Mouse (Mus musculus) heart, embryonic 10.5 days (tissue): ENCODE measurements around the gene Ankzf1. TPM values are rescaled to one million over a fixed set of nuclear protein-coding genes. Genes with fewer than 3 reads are reported as not detected.

ENCODE experiments used
- DNase-seq: peaks from one replicate; pipeline ENCODE4 v3.0.0-alpha.2; 2017; ENCODE audit warnings: low spot score
- H3K27ac ChIP-seq: fragments of 300-500 bp; sonication (generic); 2 replicates; pipeline ENCODE4 v1.5.1; 2016; ENCODE audit warnings: mild to moderate bottlenecking
- H3K27me3 ChIP-seq: fragments of 300-500 bp; sonication (generic); 2 replicates; pipeline ENCODE4 v1.6.1; 2016; ENCODE audit warnings: mild to moderate bottlenecking; ENCODE audit not compliant: poor library complexity, insufficient read depth, severe bottlenecking
- H3K36me3 ChIP-seq: fragments of 300-500 bp; sonication (generic); 2 replicates; pipeline ENCODE4 v1.6.1; 2016; ENCODE audit warnings: mild to moderate bottlenecking, moderate library complexity
- H3K4me1 ChIP-seq: fragments of 300-500 bp; sonication (generic); 2 replicates; pipeline ENCODE4 v1.6.1; 2016; ENCODE audit warnings: mild to moderate bottlenecking
- H3K4me3 ChIP-seq: fragments of 300-500 bp; sonication (generic); 2 replicates; pipeline ENCODE4 v1.5.1; 2016; ENCODE audit warnings: mild to moderate bottlenecking, moderate library complexity
- H3K9me3 ChIP-seq: fragments of 300-500 bp; sonication (generic); 2 replicates; pipeline ENCODE4 v1.6.1; 2016; ENCODE audit warnings: mild to moderate bottlenecking, moderate library complexity
- WGBS: fragments of 180-500 bp; shearing (Covaris S2); methylation state at CpG from one replicate; pipeline ENCODE4 v1.1.7; 2016; 5-methylcytosine and 5-hydroxymethylcytosine counted together
- polyA plus RNA-seq: library from polyadenylated mRNA; unstranded; fragments of >200 nt; fragmentation: Nextera tagmentation; extraction: Ambion mirVana; gene quantifications from 2 replicates; pipeline ENCODE4 v1.2.1, GENCODE M21; 2016

Ankzf1 gene
- polyA plus RNA-seq, 1 experiment from 2014 or later, result 24.7 TPM

DNA sequence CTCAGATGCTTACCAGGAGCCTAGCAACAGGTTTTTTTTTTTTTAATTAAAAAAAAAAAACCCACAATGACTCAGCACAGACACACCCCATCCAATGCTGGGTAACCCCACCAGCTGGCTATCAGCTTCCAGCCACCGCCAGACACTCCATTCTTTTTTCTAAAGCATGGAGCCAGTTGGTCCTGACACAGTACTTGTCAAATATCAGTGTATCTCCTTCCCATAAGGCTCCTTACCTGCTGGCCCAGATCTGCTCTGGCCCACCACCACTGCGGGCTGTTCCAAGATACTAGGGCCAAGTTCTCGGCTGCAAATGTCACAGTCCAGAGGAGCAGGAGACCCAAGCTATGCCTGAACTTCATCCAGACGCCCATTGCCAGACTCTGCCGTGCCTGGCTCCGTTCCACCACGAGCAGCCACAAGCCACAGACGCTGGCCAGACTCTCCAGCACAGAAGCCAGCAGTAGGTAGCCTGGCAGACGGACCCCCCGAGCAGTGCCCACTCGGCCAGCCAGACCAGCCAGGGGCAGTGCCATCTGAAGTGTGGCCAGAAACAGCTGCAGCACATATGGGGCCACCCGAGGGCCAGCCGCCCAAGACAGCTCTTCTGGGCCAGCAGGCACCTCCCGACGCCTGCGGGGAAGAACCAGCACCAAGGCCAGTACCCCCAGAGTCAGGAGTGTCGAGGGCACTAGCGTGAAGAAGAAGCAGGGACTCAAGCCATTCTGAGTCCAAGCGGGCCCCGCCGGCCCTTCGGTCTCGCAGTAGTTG is 12.4 kb upstream of the Ankzf1 start:
- 8% methylated on average over 23 of the region's 23 CpGs for WGBS
- H3K36me3 ChIP-seq, result peaks cover 66% of the 10 kb centered on the region
- H3K4me1 ChIP-seq, result peaks cover 14% of the 10 kb centered on the region
- peak; percentile 81 for DNase-seq
- peak overlapping the region; percentile 77 for H3K27ac ChIP-seq
- H3K9me3 ChIP-seq, result no peaks in the 10 kb centered on the region
- no peaks in the 10 kb centered on the region for H3K27me3 ChIP-seq
- H3K4me3 ChIP-seq, result peak overlapping the region; percentile 80

DNA sequence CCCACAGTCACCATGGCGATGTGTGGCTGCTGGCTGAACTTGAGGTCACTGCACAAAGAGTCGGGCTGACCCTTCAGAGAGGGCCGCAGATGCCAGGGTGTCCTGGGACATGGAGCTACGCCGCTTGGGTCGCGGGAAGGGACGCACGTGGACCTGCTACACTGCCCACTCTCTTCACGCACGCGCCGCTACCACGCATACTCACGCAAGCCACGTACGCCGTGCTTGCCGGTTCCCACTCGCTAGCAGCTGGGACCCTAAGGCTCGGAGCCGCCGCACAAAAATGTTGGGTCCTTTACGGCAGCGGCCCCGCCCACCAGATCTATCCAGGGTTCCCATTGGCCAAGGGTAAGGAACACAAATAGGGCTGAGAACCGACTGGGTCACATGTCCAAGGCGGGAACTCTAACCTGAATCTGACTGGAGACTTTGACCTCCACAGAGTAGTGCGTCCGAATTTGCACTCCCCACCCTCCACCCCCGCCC is 11.8 kb upstream of the Ankzf1 start, which contains the start of gene Abcb6:
Gene Abcb6, minus strand, starts transcription at position 288 of the 486 bp plus-strand sequence.
- Histone ChIP-seq H3K27ac (peak within 1 kb of the TSS; percentile 77), H3K27me3 (no peaks in the 10 kb centered on the region), H3K9me3 (no peaks in the 10 kb centered on the region), H3K4me3 (peak within 1 kb of the TSS; percentile 80), H3K36me3 (peaks cover 68% of the 10 kb centered on the region), H3K4me1 (peaks cover 14% of the 10 kb centered on the region)
- under 1% methylated on average over 31 of the region's 31 CpGs for WGBS
- DNase-seq, result peak; percentile 98

DNA sequence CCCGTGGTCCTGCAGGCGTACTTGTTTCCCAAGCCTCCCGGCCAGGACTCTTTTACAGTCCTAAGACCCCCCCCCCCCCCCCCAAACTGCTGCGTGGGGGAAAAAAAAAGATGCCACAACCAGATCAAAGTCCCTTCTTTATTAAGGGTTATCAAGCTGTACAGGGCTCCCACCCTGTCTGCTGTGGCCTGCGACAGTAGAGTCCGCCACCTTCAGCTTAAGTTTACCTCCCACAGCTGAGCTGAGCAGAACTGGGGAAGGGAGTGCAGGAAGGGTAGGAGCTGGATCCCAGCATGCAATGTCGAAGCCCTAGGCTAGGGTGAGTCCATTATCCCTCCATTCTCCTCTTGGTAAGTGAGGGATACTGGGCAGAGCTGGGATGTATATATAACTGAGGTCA is 11.2 kb upstream of the Ankzf1 start:
- Histone ChIP-seq H3K9me3 (no peaks in the 10 kb centered on the region), H3K27me3 (no peaks in the 10 kb centered on the region), H3K36me3 (peaks cover 68% of the 10 kb centered on the region), H3K27ac (peak overlapping the region; percentile 77), H3K4me3 (peak overlapping the region; percentile 80), H3K4me1 (peaks cover 14% of the 10 kb centered on the region)
- no peak for DNase-seq
- 34% methylated on average over 7 of the region's 7 CpGs for WGBS

DNA sequence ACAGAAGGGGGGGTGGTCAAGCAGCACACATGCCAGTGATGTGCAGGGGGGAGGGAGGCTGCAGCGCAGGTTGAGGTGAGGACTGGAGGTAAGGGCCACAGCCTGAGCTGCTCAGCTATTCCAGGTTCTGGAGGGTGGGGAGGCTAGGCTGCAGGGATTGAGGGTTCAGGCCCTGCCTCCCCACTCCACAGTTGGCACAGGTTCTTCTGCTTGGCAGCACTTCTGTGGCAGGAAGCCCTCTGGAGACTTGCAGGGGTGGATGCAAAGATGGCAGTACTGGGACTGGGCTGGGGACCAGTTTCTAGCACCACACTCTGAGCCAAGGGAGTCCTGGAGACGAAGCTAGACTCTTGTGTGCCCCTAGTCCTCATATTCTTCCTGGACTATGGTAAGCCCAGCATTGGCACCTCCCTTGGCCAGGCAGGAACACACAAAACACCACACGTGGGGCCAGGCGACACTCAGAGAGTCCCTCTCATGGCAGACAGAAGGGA is 10.5 kb upstream of the Ankzf1 start:
- peaks cover 14% of the 10 kb centered on the region for H3K4me1 ChIP-seq
- peaks cover 68% of the 10 kb centered on the region for H3K36me3 ChIP-seq
- DNase-seq, result no peak
- H3K27me3 ChIP-seq, result no peaks in the 10 kb centered on the region
- H3K27ac ChIP-seq, result no peak overlapping the region
- 81% methylated on average over 4 of the region's 4 CpGs for WGBS
- H3K9me3 ChIP-seq, result no peaks in the 10 kb centered on the region
- H3K4me3 ChIP-seq, result no peak overlapping the region

DNA sequence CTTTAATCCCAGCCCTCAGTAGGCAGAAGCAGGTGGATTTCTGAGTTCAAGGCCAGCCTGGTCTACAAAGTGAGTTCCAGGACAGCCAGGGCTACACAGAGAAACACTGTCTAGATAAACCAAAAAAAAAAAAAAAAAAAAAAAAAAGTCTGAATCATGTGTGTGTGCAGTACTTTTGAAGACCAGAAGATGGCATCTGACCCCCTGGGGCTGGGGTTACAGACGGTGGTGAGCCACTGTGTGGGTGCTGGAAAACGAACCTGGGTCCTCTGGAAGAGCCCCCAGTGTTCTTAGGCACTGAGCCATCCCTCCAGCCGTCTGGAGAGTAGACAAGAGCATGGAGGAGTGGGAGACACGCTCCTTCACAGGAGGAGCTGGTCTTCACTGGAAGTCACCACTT is 9.8 kb upstream of the Ankzf1 start:
- peaks cover 68% of the 10 kb centered on the region for H3K36me3 ChIP-seq
- 72% methylated on average over 4 of the region's 4 CpGs for WGBS
- no peak for DNase-seq

DNA sequence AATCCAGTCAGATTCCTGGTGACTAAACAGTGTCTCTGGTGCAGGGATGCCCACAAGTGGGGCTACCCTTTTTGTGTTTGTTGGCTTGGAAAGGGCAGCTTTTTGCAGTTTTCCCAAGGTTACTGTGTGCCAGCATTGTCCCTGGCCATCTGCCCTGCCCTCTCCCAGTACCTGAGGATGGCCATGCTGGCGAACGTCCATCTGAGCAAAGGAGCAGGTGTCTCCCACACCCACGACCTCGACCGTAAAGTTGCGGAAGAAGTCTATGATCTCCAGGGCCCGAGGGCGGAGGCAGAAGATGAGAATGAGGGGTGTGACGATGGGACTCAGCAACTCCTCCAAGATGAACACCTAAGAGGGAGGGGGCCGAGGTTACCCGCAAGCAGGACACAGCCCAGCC is 6.5 kb upstream of the Ankzf1 start:
- no peak for DNase-seq
- Histone ChIP-seq H3K4me3 (no peak overlapping the region), H3K27ac (no peak overlapping the region), H3K27me3 (no peaks in the 10 kb centered on the region), H3K4me1 (peaks cover 10% of the 10 kb centered on the region), H3K9me3 (no peaks in the 10 kb centered on the region), H3K36me3 (peaks cover 80% of the 10 kb centered on the region)
- 89% methylated on average over 11 of the region's 11 CpGs for WGBS

More for the DNA sequence above, 9.8 kb upstream of the Ankzf1 start:
- H3K4me1 ChIP-seq, result peaks cover 14% of the 10 kb centered on the region
- H3K4me3 ChIP-seq, result no peak overlapping the region
- no peaks in the 10 kb centered on the region for H3K27me3 ChIP-seq
- H3K9me3 ChIP-seq, result no peaks in the 10 kb centered on the region
- H3K27ac ChIP-seq, result no peak overlapping the region

DNA sequence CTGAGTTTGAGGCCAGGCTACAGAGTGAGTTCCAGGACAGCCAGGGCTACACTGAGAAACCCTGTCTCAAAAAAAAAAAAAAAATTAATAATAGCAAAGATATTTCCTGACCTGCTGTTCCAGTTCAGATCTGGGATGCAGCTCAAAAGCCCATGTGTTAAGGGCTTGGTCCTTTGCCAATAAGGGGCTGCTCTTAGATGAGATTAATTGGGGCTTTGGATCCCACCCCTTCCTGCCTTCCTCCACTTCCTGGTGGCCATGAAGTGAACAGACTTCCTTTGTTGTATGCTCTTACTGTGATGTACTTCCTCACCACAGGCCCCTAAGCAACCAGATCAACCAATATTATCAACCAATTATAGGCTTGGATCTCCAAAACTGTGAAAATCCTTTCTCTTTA is 4.8 kb upstream of the Ankzf1 start:
- Histone ChIP-seq H3K27me3 (no peaks in the 10 kb centered on the region), H3K4me3 (no peak overlapping the region), H3K27ac (no peak overlapping the region), H3K9me3 (no peaks in the 10 kb centered on the region), H3K36me3 (peaks cover 71% of the 10 kb centered on the region), H3K4me1 (peaks cover 14% of the 10 kb centered on the region)
- no peak for DNase-seq

DNA sequence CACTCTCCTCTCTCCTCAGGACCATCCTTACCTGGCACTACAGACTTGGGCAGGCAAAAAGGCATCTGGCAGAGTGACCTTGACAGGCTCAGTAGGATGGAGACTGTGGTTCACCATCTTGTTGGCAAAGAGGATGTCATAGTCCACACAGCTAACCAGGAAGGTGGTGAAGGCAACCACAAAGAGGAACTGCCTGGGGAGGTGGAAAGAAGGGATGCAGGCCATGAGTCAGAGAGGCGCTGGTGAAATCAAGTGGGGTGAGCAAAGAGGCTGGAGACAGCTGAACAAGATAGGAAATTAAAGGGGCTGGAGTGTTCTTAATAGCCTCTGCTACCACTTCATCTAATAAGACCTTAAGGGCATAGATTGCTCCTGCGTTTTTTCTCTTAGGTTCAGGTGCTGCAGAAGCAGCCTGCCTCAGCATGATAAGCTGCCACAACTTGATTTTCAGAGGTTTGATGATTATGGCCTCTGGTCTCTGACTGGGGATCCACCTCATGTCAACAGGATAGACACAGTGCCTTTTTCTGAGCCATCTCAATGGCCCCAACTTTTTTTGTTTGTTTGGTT is 4.0 kb upstream of the Ankzf1 start:
- DNase-seq, result no peak
- peaks cover 62% of the 10 kb centered on the region for H3K36me3 ChIP-seq
- WGBS, result 77% methylated on average over 2 of the region's 2 CpGs

DNA sequence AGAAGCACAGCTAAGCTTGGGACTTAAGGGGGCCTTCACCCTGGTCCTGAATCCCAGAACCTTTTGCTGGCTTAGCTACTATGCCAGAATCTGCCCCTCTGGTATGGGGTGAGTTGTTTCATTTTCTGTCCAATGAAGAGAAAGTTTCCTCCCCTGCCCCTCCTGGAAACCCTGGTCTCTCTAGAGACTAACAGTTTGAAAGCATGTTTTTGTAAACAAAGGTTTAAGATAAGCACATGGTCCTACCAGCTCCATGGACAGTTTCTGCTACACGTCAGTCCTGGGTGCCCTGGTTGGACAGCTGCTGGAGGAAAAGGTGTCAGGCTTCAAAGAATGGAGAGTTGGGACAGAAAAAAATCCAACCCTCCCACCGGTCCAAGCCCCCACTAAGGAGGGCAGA is 1.4 kb upstream of the Ankzf1 start:
- Histone ChIP-seq H3K36me3 (peaks cover 49% of the 10 kb centered on the region), H3K4me1 (peaks cover 22% of the 10 kb centered on the region), H3K27ac (0 out of 2 replicates have a peak overlapping the region, but pooled peaks have one; percentile 93), H3K9me3 (no peaks in the 10 kb centered on the region), H3K4me3 (peak overlapping the region; percentile 82; the same call in 1 of the 2 replicates), H3K27me3 (no peaks in the 10 kb centered on the region)
- DNase-seq, result no peak
- 43% methylated on average over 2 of the region's 2 CpGs for WGBS

More for the DNA sequence above, 4.0 kb upstream of the Ankzf1 start:
- Histone ChIP-seq H3K4me3 (no peak overlapping the region), H3K9me3 (no peaks in the 10 kb centered on the region), H3K4me1 (peaks cover 16% of the 10 kb centered on the region), H3K27me3 (no peaks in the 10 kb centered on the region), H3K27ac (no peak overlapping the region)

DNA sequence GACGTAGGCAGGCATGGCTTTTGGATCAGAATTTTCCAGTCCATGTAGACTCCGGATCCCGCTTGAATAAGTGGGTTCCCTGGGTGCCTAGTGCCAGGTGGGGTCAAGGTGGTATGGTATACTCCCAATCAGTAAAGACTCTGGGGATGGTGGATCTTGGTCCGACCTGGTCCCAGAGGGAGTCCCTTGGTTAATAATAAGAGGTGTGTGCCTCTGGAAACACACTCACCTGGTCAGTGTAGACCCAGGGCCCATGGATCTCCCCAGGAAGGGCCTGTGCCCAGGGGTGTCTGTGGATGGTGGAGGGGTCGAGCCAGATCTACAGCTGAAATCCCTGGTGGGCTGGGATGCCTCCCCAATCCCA is 711 bp upstream of the Ankzf1 start:
- Histone ChIP-seq H3K36me3 (peaks cover 49% of the 10 kb centered on the region), H3K9me3 (no peaks in the 10 kb centered on the region), H3K4me3 (peak overlapping the region; percentile 82), H3K27ac (peak overlapping the region; percentile 93), H3K4me1 (peaks cover 22% of the 10 kb centered on the region), H3K27me3 (no peaks in the 10 kb centered on the region)
- WGBS, result 38% methylated on average over 5 of the region's 5 CpGs
- no peak for DNase-seq

DNA sequence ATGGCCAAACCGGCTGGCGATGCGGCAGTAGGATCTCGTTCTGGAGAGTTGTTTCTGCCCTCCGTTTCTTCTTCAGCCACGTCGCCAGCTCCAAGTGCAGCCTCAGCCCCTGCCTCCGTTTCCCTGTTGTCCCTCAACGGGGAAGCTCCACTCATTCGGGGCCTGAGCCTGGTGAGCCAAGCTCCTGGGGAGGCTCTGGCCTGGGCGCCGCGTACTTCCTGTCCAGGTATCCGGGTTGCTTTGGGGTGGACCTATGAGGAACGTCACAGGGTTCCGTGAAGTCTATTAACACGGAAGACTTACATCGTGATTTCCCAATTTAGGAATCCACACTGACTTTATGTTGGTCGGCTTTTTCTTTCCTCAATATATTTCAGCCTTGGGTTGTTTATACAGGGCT is 501 bp downstream of the Ankzf1 start:
- Histone ChIP-seq H3K4me1 (peaks cover 22% of the 10 kb centered on the region), H3K27me3 (no peaks in the 10 kb centered on the region), H3K36me3 (peaks cover 48% of the 10 kb centered on the region), H3K27ac (peak overlapping the region; percentile 93), H3K9me3 (no peaks in the 10 kb centered on the region), H3K4me3 (peak overlapping the region; percentile 82)
- under 1% methylated on average over 19 of the region's 19 CpGs for WGBS
- DNase-seq, result no peak

DNA sequence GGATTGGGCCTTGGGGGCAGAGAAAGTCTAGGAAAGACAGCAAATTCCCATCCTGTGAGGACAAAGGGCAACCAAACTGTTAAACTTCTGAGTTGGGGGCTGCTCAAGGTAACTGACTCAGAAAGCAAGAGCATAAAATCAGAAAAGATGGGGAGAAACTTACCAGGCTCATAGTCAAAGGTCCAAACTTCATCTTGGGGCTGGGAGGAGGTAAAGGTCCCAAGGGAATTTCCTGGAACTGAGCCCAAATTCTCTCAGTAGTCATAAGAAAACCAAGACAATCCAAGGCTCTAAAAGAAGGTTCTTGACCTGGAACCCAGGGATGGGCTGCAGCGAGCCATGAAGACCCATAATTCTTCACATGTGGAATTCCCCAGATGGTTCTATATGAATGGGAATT is 9.3 kb downstream of the Ankzf1 start:
- no peak for DNase-seq
- Histone ChIP-seq H3K27me3 (no peaks in the 10 kb centered on the region), H3K9me3 (no peaks in the 10 kb centered on the region), H3K4me1 (no peaks in the 10 kb centered on the region), H3K36me3 (peaks cover 37% of the 10 kb centered on the region), H3K4me3 (no peak overlapping the region), H3K27ac (no peak overlapping the region)
- WGBS, result 87% methylated on average over 1 of the region's 1 CpGs

DNA sequence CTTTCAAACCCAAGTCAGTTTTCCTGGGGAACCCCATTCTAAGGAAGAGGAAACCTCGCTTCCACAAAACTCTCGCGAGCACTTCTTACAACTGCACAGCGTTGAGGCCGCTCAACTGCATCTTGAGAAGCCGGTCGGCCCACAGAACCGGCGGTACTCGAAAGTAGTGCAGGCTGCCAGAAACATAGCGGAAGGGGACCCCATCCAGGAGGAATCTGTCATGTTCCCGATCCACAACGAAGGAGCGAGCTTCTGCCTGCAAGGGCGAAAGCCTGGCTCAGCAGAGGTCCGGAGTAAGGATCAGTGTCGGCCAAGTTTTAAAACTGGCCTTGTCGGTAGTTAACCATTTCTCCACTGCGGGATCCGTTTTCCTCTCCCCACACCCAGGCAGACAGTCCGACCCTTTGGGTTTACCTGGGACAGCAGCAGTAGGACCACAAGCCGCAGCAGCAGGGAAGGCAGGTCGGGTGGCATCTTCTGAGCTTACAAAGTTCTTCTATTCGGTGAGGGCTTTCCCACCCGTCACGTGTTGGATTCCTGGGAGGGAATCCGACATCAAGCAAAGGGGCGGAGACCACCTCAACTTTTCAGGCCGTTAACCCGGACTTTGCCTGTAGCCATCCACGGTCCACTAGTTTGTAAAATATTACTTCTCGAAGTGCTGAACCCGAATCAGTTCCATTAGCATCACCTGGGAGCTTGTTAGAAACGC is 17.2 kb downstream of the Ankzf1 start:
- WGBS, result 12% methylated on average over 34 of the region's 34 CpGs
- no peak for DNase-seq
- peaks cover 18% of the 10 kb centered on the region; the same call in 1 of the 2 replicates for H3K27me3 ChIP-seq
- peak overlapping the region; percentile 55 for H3K4me3 ChIP-seq
- peaks cover 25% of the 10 kb centered on the region for H3K36me3 ChIP-seq
- no peaks in the 10 kb centered on the region for H3K9me3 ChIP-seq
- peak overlapping the region; percentile 57; the same call in 1 of the 2 replicates for H3K27ac ChIP-seq
- peaks cover 37% of the 10 kb centered on the region for H3K4me1 ChIP-seq
